Mouse (Mus musculus): ENCODE measurements around the gene Zglp1.

The Zglp1 gene

DNA sequence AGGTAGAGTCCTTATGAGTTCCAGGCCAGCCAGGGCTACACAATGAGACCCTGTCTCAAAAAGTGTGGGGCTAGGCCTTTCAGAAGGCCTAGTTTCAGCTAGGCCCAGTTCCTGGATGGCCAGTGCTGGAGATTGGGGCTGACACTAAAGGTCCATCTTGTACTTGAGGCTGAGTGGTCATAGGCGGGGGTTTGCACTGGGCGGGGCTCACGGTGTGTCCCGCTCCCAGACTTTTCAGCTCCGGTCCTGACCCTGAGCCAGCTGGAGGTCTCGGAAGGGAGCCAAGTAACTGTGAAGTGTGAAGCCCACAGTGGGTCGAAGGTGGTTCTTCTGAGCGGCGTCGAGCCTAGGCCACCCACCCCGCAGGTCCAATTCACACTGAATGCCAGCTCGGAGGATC, 40.0 kb downstream of the Zglp1 start:
- DNase-seq (ENCODE audit: low spot score in 2 of 2), result no peak

DNA sequence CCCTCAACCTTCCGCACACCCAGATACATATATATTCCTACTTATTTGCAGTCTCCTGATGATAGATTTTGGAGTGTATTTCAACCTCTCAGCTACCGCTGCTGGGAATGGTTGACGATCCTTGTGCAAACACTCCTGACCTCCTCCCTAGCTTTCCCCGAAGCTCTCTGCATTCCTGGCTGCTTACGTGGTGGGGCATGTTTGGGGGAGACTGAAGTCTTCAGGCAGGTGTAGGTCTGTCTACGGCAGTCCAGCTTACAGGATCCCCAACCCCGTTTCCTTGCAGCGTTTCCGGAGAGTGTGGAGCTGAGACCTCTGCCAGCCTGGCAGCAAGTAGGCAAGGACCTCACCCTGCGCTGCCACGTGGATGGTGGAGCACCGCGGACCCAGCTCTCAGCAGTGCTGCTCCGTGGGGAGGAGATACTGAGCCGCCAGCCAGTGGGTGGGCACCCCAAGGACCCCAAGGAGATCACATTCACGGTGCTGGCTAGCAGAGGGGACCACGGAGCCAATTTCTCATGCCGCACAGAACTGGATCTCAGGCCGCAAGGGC, 41.6 kb downstream of the Zglp1 start:
- no peak for DNase-seq (ENCODE audit: low spot score in 2 of 2)

DNA sequence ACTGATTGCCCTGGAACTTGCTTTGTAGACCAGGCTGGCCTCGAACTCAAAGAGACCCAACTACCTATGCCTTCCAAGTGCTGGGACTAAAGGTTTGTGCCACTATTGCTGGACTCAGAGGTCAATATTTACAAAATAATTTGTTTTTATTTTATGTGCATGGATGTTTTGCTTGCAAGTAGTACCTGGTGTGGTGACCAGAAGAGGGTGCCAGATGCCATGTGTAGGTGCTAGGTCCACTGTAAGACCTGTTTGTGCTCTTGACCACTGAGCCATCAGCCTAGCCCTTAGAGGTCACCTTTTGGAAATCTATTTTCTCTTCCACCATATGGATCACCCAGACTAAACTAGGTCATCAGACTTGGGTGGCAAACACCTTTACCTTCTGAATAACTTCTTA, 44.2 kb downstream of the Zglp1 start:
- no peak for DNase-seq (ENCODE audit: low spot score in 2 of 2)

DNA sequence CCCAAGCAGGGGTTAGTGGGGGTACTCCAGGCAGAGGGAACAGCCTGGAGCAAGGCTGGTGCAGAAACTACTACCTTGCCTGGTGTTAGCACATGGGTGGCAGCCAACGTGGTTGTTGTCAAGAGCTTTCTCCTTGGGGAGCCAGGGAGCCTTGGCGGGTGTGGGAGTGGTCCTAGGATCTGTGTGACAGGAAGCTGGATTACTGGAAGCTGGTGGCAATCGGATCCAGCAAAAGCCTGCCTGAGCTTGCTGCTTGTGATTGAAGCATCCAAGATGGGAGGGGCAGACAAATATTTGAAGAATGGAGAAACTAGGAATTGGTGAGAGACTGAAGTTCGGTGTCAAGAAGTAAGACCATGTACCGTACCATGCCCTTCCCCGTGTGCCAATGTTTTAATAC, 44.6 kb downstream of the Zglp1 start:
- DNase-seq (ENCODE audit: low spot score in 2 of 2), result no peak

DNA sequence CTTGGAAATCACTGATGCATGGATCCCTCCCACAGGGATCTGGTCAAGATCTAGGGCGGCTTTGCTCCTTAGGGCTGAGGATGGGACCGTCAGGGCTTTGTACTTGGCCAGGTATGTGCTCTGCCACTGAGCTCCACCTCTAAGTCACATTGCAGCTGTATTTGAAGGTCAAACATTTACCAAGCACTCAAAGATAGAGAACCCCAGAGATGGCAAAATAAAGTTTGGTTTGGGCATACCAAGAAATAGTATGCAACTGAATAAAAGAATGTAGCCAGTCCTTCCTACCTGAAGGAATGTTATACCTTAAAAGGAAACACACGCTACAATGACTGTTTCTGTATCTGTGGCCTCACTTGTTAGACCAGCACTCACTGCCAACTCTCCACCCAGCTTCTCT, 45.5 kb downstream of the Zglp1 start:
- DNase-seq (ENCODE audit: low spot score in 2 of 2), result no peak

DNA sequence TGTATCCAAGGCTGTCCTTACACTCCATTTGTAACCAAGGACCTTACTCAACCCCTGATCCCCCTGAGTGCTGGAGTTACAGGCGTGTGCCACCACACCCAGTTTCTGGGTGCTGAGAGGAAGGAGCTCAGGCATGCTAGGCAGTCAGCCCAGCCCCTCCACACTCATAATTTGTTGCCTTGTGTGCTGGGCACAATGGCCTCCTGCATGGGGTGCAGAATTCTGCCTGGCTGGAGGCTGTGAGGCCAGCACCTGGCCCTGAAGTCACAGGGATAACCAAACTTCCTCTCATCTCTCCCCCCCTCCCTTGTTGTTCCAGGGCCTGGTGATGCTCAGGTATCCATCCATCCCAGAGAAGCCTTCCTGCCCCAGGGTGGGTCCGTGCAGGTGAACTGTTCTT, 48.3 kb downstream of the Zglp1 start:
- no peak for DNase-seq (ENCODE audit: low spot score in 2 of 2)

DNA sequence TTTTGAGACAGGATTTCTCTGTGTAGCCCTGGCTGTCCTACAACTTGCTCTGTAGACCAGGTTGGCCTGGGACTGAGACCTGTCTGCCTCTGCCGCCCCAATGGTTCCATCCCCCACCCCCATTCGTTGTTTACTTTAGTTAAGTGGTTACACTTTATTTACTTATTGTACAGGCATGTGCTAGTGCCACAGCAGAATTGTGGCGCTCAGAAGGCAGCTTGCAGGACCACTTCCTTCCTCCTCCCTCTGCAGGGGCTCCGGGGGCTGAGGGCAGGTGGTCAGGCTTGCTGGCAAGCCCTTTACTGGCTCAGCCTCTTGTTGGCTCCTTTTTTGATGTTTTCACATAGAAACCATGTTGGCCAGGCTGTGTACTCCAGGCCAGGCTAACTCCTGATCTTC, 49.7 kb downstream of the Zglp1 start:
- DNase-seq (ENCODE audit: low spot score in 2 of 2), result no peak

DNA sequence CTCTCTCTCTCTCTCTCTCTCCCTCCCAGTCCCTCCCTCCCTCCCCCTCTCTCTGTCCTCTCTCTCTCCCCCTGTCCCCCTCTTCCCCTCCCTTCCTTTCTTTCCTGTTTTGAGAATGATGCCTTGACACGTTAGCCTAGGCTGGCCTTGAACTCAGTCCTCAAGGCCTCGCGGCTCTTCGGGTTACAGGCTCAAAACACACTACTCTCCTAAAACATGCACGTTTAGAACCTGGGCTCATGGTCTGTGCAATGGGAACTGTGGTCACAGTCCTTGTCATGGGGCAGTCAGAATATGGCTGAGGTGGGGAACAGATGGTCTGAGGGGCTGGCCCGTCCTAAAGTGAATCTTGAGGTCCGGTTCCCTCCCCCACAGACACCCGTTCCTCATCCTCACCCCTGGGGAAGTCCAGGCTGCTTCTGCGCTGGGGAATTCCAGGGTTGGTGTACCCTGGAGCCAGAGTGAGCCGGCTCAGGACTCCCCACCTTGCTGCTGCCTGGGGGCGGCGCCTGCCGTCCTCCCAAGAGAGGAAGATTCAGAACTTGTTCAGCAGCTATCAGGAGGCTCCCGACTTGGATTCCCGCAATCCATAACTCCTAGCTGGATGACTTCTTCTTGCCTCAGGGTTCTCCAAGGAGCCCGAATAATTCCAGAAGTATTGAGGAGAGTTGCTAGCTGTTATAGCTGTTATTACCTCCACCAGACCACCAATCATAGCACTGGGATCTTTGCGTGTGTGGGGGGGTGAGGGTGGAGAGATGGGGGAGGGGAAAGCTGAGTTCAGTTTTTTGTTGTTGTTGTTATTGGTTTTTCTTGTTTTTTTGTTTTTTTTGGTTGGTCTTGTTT, 50.3 kb downstream of the Zglp1 start:
- no peak for DNase-seq (ENCODE audit: low spot score in 2 of 2)

DNA sequence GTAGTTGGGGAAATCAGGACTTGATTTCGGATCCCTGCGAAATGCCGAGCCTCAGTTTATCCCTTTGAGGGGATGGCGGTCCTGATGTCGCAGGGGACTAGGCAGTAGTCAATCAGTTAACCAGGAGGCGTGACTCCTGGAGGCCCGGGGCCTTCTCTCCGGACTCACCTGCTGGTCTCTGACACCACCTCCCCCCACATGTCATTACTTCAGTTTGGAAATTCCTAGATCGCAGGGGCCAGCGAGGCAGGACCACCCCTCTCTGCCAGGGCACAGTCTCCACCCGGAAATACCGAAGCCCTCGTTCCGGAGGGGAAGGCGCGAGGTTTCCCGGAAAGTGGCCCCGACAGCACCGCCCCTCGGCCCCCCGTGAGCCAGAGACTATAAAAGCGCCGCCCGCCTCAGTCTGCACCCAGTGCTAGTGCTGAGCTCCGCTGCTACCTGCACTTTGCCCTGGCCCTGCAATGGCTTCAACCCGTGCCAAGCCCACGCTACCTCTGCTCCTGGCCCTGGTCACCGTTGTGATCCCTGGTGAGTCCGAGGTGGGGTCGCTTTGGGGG, 51.2 kb downstream of the Zglp1 start, which contains the start of gene Icam1:
Gene Icam1, plus strand, starts transcription at position 415 of the 560 bp plus-strand sequence.
- no peak for DNase-seq (ENCODE audit: low spot score in 2 of 2)

DNA sequence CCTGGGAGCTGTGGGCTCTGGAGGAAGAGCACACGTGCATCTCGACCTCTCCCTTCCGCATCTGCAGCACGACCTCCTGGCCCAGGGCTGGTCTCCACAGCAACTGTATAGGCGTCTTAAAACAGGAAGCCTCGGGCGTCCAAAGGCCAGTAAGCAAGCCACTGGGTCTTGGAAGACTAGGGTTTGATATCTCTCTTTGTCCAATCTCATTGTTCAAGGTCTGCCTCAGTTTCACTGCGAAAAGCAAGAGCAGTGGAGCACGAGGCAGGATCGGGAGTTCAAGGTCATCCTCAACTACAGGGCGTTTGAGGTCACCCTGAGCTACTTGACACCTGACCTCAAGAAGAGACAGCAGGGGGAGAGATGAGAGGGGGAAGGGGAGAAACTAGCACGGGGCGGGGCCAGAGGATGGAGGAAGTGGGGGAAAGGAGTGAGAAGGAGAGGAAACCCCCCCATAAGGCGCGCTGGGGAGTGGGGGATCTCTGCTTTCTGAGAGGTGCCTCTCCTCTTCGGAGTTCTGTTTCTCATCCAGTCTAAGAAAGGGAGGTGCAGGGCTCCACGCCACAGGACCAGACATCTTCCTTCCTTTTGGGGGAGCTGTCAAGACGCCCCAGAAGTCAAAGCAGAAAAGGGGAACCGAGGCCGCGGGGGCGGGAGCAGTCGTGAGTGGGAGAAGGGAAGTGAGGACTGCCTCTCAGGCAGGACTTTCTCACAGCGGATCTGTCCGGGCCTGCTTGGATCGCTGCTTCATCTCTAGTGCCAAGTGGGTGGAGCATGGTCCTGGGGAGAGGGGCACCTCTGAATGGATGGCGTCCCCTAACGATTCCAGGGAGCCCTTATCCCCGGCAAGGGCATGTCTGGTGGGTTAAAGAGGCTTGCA, 52.0 kb downstream of the Zglp1 start:
- peak in 1 of 2 experiments; percentile 48 for DNase-seq (ENCODE audit: low spot score in 2 of 2)

Measured in frontal cortex, postnatal 14 days (tissue).